Mouse (Mus musculus): ENCODE results near the gene Plscr1.

Plscr1 gene

GRCm38 (mm10) chr9:92249447-92249852, at the start of gene Plscr1:
Plscr1 (plus strand) TSS chr9:92249750.
- DNase-seq (ENCODE audit: low read depth, low spot score), result no peak

DNA sequence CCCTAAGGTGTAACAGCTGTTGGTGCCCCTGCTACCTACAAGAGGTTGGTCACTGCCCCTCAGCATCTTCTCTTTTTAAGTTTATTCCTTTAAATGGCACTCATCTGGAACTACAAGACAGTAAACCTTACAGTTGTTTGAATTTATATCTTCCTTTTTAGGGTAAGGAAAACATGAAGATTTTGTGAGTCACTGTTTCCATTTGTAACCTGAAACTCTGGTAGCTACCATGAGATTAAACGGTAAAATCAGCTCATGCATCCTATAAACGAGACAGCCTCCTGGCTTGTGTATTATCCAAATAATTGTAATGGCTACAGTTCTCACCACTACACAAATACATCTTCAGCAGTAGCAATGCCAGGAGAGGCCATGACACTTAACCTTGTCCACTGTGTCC, 45.2 kb upstream of the Plscr1 start:
- DNase-seq (ENCODE audit: low read depth, low spot score), result no peak

- peak; percentile 22 for DNase-seq (ENCODE audit: low read depth, low spot score)
Measured at GRCm38 (mm10) chr9:92207307-92207706, 42.2 kb upstream of the Plscr1 start.

GRCm38 (mm10) chr9:92207757-92208156, 41.8 kb upstream of the Plscr1 start:
- DNase-seq (ENCODE audit: low read depth, low spot score), result no peak

DNA sequence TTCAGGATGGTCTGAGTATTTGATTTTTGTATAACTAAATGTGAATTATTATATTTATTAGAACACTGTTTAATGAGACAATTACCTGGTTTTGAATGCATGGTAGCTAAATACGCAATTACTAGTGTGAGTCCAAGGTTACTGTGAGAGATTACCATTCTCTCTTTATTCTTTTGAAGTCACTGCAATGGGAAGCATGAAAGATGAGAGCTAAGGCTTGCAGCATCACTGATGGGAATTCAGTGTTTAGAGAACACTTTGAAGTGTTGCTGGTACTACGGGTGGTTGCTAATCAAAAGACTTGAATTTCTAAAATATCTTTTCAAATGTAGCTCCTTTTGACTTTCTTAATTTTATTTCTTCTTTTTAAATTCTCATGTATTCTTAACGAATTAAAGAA, 39.7 kb upstream of the Plscr1 start:
- no peak for DNase-seq (ENCODE audit: low read depth, low spot score)

GRCm38 (mm10) chr9:92210386-92210967, 39.1 kb upstream of the Plscr1 start:
- DNase-seq (ENCODE audit: low read depth, low spot score), result no peak

GRCm38 (mm10) chr9:92211048-92211447, 38.5 kb upstream of the Plscr1 start:
- DNase-seq (ENCODE audit: low read depth, low spot score), result no peak

GRCm38 (mm10) chr9:92217484-92217883, 32.1 kb upstream of the Plscr1 start:
- DNase-seq (ENCODE audit: low read depth, low spot score), result no peak

GRCm38 (mm10) chr9:92217896-92218295, 31.7 kb upstream of the Plscr1 start:
- DNase-seq (ENCODE audit: low read depth, low spot score), result no peak

- no peak for DNase-seq (ENCODE audit: low read depth, low spot score)
Measured at GRCm38 (mm10) chr9:92220151-92220550, 29.4 kb upstream of the Plscr1 start.

DNA sequence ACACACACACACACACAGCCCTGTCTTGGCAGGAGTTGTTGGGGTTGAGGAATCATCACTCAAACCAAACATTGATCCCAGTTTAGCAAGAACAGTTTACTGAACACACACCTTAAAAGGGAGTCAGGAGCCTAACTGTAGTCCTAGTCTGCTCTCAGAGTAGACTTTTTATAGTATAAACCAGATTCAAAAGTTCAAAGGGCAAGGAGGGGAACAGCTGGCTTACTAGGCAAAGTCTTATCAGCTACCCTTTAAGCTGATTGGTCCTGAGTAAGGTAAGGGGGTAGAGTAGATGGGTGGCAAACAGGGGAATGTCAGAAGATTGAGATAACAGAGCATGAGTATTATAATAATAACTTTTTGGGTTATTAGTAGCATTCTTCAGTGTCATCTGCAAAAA, 28.1 kb upstream of the Plscr1 start:
- DNase-seq (ENCODE audit: low read depth, low spot score), result no peak

- no peak for DNase-seq (ENCODE audit: low read depth, low spot score)
Measured at GRCm38 (mm10) chr9:92224598-92225231, 24.8 kb upstream of the Plscr1 start.

GRCm38 (mm10) chr9:92226127-92226655, 23.4 kb upstream of the Plscr1 start:
- no peak for DNase-seq (ENCODE audit: low read depth, low spot score)

- no peak for DNase-seq (ENCODE audit: low read depth, low spot score)
Measured at GRCm38 (mm10) chr9:92226795-92227194, 22.8 kb upstream of the Plscr1 start.

- no peak for DNase-seq (ENCODE audit: low read depth, low spot score)
Measured at GRCm38 (mm10) chr9:92228867-92229832, 20.4 kb upstream of the Plscr1 start.

- DNase-seq (ENCODE audit: low read depth, low spot score), result no peak
Measured at GRCm38 (mm10) chr9:92229833-92230205, 19.7 kb upstream of the Plscr1 start.

DNA sequence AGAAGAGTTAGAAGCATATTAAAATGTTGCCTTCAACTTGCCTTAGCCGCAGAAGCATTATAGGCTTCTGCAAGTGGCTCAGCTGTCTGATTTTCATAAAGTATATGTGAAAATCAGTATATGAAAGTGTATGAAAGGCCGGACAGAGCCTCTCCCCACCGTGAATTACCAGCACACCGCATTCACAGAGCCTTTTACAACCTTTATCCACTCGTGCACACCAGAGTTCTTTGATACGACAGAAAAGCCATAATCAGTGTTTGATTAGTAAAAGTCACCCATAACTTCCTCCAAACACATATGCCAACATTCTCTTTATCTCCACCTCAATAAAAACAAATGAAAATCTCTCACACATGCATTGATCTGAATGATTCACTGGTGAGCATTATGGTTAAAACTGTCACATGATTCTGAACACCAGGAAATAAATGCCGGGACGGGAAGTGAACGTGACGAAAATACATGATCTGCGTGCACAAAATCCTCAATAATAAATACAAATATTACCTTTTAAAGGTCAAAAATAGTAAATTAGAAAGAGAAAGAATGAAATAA, 14.6 kb upstream of the Plscr1 start:
- no peak for DNase-seq (ENCODE audit: low read depth, low spot score)

GRCm38 (mm10) chr9:92248773-92249446, 640 bp upstream of the Plscr1 start:
- no peak for DNase-seq (ENCODE audit: low read depth, low spot score)

GRCm38 (mm10) chr9:92249987-92250772, 630 bp downstream of the Plscr1 start:
- peak; percentile 59 for DNase-seq (ENCODE audit: low read depth, low spot score)

- DNase-seq (ENCODE audit: low read depth, low spot score), result no peak
Measured at GRCm38 (mm10) chr9:92252718-92253117, 3.2 kb downstream of the Plscr1 start.

Data from embryo, embryonic 11.5 days (tissue).